Mouse (Mus musculus) limb, embryonic 15.5 days (tissue): ENCODE measurements at regions not wholly inside any gene's neighbourhood (a gene's known extent, or its start where the extent isn't known, plus 50 kb on each side); places are given as distances from the start of the nearest gene placed in this dataset.
A peak's percentile ranks its signal among the peaks of the same experiment; 100 is the strongest.
"Not testable (repeated sequence)": the region's sequence is repeated elsewhere in the genome, so short reads cannot be mapped to it uniquely, and the experiment has no call there.

Source experiments
- ATAC-seq: fragments of 200-750 bp; cut with Nextera tagmentation; 2 replicates; pipeline ENCODE4 v1.8.0; 2017; ENCODE audit warnings: low read depth, moderate TSS enrichment; ENCODE audit not compliant: insufficient number of reproducible peaks, low FRiP score, low TSS enrichment
- H3K27ac ChIP-seq: fragments of 300-500 bp; sonication (generic); 2 replicates; pipeline ENCODE4 v1.5.1; 2015; ENCODE audit warnings: moderate library complexity, mild to moderate bottlenecking, inconsistent platforms
- H3K27me3 ChIP-seq: fragments of 300-500 bp; sonication (generic); 2 replicates; pipeline ENCODE4 v1.6.1; 2015; ENCODE audit warnings: inconsistent platforms
- H3K36me3 ChIP-seq: fragments of 300-500 bp; sonication (generic); 2 replicates; pipeline ENCODE4 v1.6.1; 2015; ENCODE audit warnings: inconsistent platforms
- H3K4me1 ChIP-seq: fragments of 300-500 bp; sonication (generic); 2 replicates; pipeline ENCODE4 v1.6.1; 2015; ENCODE audit warnings: inconsistent platforms
- H3K4me2 ChIP-seq: fragments of 300-500 bp; sonication (generic); 2 replicates; pipeline ENCODE4 v1.6.1; 2015; ENCODE audit warnings: mild to moderate bottlenecking, inconsistent platforms
- H3K4me3 ChIP-seq: fragments of 300-500 bp; sonication (generic); 2 replicates; pipeline ENCODE4 v1.5.1; 2015; ENCODE audit warnings: mild to moderate bottlenecking, inconsistent platforms
- H3K9ac ChIP-seq: fragments of 300-500 bp; sonication (generic); 2 replicates; pipeline ENCODE4 v1.6.1; 2015; ENCODE audit warnings: inconsistent platforms
- H3K9me3 ChIP-seq: fragments of 300-500 bp; sonication (generic); 2 replicates; pipeline ENCODE4 v1.6.1; 2016; ENCODE audit warnings: inconsistent platforms
- WGBS: fragments of 180-500 bp; shearing (Covaris S2); methylation state at CpG from one replicate; pipeline ENCODE4 v1.1.7; 2015; 5-methylcytosine and 5-hydroxymethylcytosine counted together

DNA sequence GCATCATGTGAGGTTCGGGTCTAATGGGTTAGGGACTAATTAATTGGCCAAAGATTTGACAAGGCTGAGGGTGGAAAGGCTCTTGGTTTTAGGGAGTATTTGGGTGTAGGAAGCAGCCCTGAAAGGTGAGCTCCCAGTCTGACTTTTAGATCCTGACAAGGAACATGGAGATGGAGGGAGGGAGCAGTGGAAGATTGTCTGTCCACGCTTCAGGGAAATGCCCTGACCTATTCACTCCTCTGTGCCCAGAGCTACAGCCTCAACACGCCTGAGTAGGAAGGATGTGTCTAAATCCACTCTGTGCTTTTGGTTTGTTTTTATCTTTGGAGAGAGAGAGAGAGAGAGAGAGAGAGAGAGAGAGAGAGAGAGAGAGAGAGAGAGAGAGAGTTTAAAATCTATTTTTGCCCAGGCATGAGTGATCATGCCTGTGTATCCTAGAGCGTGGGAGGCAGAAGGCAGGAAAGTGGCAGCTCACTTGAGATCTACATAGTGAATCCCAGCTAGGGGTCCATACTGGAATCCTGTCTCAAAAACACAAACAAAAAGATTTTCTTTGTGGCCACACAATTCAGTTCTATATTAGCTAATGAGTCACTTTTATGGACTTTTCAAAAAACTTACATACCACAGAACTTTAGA is 511.5 kb upstream of the Tbl1xr1 start:
- H3K9me3 ChIP-seq: no peaks in the 10 kb centered on the region
- H3K27ac ChIP-seq: peak overlapping the region; percentile 79
- H3K9ac ChIP-seq: no peak overlapping the region
- peaks cover 14% of the 10 kb centered on the region for H3K4me1 ChIP-seq
- no peak overlapping the region for H3K4me2 ChIP-seq
- H3K36me3 ChIP-seq: no peaks in the 10 kb centered on the region
- ATAC-seq: no peak
- no peak overlapping the region for H3K4me3 ChIP-seq
- H3K27me3 ChIP-seq: no peaks in the 10 kb centered on the region
- 44% methylated on average over 4 of the region's 4 CpGs for WGBS

DNA sequence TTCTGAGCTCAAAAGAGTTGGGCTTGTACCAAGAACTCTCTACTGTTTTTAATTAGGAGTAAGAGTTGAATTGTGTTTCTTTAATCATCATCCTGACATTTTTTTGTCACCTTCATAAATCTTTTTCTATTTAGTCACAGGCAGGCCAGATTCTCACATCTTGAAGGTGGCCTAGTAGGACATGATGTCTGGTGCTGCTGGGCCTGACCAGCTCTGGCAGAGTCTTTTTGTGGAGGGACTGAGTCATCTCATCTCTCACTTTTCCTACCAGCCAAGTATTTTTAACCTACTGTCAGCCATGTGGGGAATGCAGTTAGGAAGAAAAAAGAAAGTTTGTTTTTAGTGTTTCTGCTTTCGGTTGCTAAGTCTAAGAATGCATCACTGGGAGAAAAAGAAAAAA is 506.7 kb upstream of the Tbl1xr1 start:
- peaks cover 4% of the 10 kb centered on the region for H3K4me1 ChIP-seq
- H3K9me3 ChIP-seq: no peaks in the 10 kb centered on the region
- no peaks in the 10 kb centered on the region for H3K27me3 ChIP-seq
- H3K9ac ChIP-seq: no peak overlapping the region
- WGBS: 52% methylated on average over 1 of the region's 1 CpGs
- H3K4me3 ChIP-seq: no peak overlapping the region
- ATAC-seq: no peak
- no peaks in the 10 kb centered on the region for H3K36me3 ChIP-seq
- no peak overlapping the region for H3K4me2 ChIP-seq
- H3K27ac ChIP-seq: no peak overlapping the region

DNA sequence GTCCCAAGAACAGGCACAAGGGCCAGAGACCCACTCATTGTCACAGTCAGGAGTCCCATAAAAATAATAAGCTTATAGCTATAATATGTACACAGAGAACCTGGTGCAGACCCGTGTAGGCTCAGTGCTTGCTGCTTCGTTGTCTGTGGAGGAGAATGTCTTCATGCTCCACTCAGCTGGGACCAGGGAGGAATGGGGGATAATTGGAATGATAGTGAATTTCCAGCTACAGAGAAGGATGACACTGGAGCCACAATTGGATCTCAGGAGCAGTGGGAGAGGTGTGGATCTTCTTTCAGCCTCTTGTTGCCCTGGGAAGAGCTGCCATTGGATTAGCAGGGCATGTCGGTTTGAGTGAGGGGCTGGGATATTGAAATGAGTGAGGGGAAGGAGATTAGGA is 497.8 kb upstream of the Tbl1xr1 start:
- H3K36me3 ChIP-seq: no peaks in the 10 kb centered on the region
- H3K27me3 ChIP-seq: no peaks in the 10 kb centered on the region
- H3K27ac ChIP-seq: no peak overlapping the region
- 57% methylated on average over 3 of the region's 3 CpGs for WGBS
- ATAC-seq: no peak
- H3K4me3 ChIP-seq: no peak overlapping the region
- H3K4me2 ChIP-seq: no peak overlapping the region
- H3K4me1 ChIP-seq: no peaks in the 10 kb centered on the region
- H3K9me3 ChIP-seq: no peaks in the 10 kb centered on the region
- H3K9ac ChIP-seq: no peak overlapping the region

DNA sequence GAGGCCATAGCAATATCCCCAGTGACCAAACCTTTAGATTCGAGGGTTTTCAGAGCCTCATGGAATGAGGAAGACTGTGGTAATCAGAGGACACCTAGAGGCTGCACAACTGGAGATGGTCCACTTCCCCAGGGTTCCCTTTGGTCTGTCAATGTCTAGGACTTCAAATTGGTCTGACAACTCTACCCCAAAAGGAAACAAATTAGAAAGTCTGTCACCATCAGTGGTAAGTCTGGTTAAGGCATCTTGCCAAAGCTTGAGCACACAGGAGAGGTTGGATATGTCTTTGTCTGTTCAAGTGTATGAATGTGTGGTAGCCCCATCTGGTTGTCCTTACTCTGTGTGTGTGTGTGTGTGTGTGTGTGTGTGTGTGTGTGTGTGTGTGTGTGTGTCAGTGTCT is 494.3 kb upstream of the Tbl1xr1 start:
- H3K9me3 ChIP-seq: no peaks in the 10 kb centered on the region
- H3K27me3 ChIP-seq: no peaks in the 10 kb centered on the region
- H3K36me3 ChIP-seq: no peaks in the 10 kb centered on the region
- WGBS: 86% methylated on average over 1 of the region's 1 CpGs
- H3K27ac ChIP-seq: no peak overlapping the region
- no peak overlapping the region for H3K9ac ChIP-seq
- H3K4me1 ChIP-seq: no peaks in the 10 kb centered on the region
- ATAC-seq: no peak
- no peak overlapping the region for H3K4me2 ChIP-seq
- H3K4me3 ChIP-seq: no peak overlapping the region

DNA sequence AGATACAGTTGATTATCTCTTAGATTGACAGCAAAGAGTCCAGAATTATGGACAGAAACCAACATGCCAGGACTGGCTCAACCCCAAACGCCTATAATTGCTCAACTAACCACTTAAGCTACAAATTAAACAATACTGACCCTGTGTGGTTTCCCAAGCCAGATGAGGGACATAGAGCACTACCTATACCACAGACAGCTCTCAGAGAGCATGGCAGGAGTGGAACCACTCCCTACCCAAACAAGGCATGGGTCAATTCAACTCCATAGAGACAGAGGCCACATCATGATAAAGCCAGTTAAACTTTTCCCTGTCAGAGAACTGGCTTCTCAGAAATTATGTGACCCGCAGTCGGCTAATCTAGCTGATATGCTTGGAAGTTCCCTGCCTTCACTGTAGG is 490.7 kb upstream of the Tbl1xr1 start:
- Histone ChIP-seq H3K4me1 (no peaks in the 10 kb centered on the region), H3K4me2 (no peak overlapping the region), H3K27ac (no peak overlapping the region), H3K27me3 (no peaks in the 10 kb centered on the region), H3K9ac (no peak overlapping the region), H3K4me3 (no peak overlapping the region), H3K9me3 (no peaks in the 10 kb centered on the region), H3K36me3 (no peaks in the 10 kb centered on the region)
- WGBS: 75% methylated on average over 3 of the region's 3 CpGs
- ATAC-seq: no peak

DNA sequence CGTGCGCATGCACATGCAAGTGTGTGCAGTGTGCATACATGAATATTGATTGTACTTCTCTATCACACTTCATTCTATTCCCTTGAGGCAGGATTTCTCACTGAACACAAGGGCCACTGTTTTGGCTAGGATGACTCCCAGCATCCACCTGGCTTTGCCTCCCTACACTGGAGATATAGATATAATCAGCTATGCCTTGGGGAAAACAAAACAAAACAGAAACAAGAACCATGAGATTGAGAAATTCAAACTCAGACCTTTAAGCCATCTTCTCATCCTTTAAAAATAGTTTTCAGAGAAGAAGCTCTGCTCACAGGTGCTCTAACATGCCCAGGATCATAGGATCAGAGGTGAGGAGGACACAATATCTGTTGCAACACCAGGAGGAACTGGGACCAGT is 469.6 kb upstream of the Tbl1xr1 start:
- H3K27ac ChIP-seq: no peak overlapping the region
- H3K4me2 ChIP-seq: no peak overlapping the region
- H3K9me3 ChIP-seq: no peaks in the 10 kb centered on the region
- 94% methylated on average over 2 of the region's 2 CpGs for whole genome bisulfite sequencing
- H3K27me3 ChIP-seq: no peaks in the 10 kb centered on the region
- H3K4me3 ChIP-seq: no peak overlapping the region
- no peaks in the 10 kb centered on the region for H3K36me3 ChIP-seq
- no peak for ATAC-seq
- H3K9ac ChIP-seq: no peak overlapping the region
- no peaks in the 10 kb centered on the region for H3K4me1 ChIP-seq

DNA sequence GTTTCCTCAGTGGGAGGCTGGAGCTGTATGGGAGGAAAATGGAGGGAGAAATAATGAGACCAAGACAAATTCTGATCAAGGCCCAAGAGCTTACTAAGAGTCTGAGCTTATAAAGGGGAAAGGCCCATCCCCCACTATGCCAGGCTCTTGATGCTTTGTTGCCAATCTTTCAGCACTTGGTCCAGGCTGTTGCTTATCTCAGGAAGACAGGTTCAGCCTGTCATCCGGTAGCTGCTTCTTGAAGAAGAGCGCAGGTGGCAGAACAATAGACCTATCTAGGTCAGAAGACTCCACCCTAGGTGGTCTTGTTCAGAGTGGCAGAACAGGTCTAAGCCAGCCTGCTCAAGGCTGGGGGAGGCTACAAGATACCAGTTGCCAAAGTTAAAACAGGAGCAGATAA is 466.2 kb upstream of the Tbl1xr1 start:
- Histone ChIP-seq H3K27ac (no peak overlapping the region), H3K4me1 (no peaks in the 10 kb centered on the region), H3K9ac (no peak overlapping the region), H3K9me3 (no peaks in the 10 kb centered on the region), H3K4me2 (no peak overlapping the region), H3K4me3 (no peak overlapping the region), H3K36me3 (no peaks in the 10 kb centered on the region), H3K27me3 (no peaks in the 10 kb centered on the region)
- 90% methylated on average over 2 of the region's 2 CpGs for WGBS
- no peak for ATAC-seq

DNA sequence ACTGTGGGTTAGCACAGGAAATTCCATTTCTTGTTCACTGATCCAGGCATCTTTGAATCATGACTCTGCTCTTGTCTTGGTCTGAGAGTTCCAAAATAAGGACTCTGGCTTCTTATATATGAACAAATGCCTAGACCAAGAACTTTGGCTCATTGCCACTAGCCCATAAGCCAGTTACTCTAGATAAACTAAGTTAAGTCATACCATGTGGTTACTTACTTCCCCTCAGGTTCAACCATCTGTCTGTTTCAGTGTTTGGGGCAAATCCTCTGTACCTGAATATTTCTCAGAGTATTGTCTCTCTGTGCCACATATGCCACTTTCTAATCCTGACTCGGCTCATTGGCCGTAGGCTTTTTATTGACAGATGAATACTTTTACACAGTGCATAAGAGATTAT is 454.7 kb upstream of the Tbl1xr1 start:
- no peak overlapping the region for H3K4me2 ChIP-seq
- H3K36me3 ChIP-seq: no peaks in the 10 kb centered on the region
- no peak overlapping the region for H3K4me3 ChIP-seq
- WGBS: 83% methylated on average over 2 of the region's 2 CpGs
- no peaks in the 10 kb centered on the region for H3K9me3 ChIP-seq
- no peak overlapping the region for H3K27ac ChIP-seq
- H3K9ac ChIP-seq: no peak overlapping the region
- no peaks in the 10 kb centered on the region for H3K27me3 ChIP-seq
- ATAC-seq: no peak
- H3K4me1 ChIP-seq: 0 out of 2 replicates have a peak, but pooled peaks cover 10% of the 10 kb centered on the region

DNA sequence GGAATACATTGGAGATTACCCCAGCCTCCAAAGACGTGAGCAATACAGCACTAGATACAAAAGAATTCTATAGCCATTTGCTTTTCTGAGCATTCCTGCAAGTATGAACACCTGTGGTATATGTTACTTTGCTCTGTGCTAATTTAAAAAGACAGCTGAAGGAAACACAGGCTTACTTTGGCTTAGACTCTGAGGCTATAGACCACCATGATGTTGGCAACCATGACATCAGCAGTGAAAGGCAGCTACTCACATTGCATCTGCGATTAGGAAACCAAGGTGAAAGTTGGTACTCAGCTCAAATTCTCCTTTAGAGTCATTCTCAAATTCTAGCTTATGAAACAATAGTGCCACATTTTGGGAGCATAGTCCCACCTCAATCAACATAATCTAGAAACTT is 451.4 kb upstream of the Tbl1xr1 start:
- no peak overlapping the region for H3K4me3 ChIP-seq
- H3K4me2 ChIP-seq: no peak overlapping the region
- no peak for ATAC-seq
- no peaks in the 10 kb centered on the region for H3K9me3 ChIP-seq
- 0 out of 2 replicates have a peak, but pooled peaks cover 10% of the 10 kb centered on the region for H3K4me1 ChIP-seq
- WGBS: 70% methylated on average over 2 of the region's 2 CpGs
- no peaks in the 10 kb centered on the region for H3K36me3 ChIP-seq
- H3K27me3 ChIP-seq: no peaks in the 10 kb centered on the region
- H3K27ac ChIP-seq: peak overlapping the region; percentile 73
- no peak overlapping the region for H3K9ac ChIP-seq

DNA sequence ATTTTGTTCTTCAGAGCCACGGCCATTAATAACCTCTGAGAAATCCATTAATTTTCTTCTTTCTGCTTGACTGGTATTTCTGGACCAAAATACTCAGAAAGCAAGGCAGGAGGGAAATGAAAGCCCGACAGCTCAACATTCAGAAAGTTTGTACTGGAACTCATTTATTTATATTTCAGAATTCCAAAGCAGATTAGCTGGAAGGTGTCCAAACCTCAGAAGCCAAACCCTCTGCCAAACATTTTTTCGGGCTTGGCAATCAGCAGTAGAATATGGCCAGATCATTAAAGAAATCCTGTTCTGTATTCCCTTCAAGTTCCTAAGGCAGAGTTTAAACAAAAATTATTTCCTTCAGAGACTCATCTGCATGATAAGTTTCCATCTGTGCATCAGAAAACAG is 450.4 kb upstream of the Tbl1xr1 start:
- Histone ChIP-seq H3K36me3 (no peaks in the 10 kb centered on the region), H3K4me3 (no peak overlapping the region), H3K4me1 (0 out of 2 replicates have a peak, but pooled peaks cover 10% of the 10 kb centered on the region), H3K4me2 (no peak overlapping the region), H3K27me3 (no peaks in the 10 kb centered on the region), H3K9me3 (no peaks in the 10 kb centered on the region), H3K27ac (peak overlapping the region; percentile 73), H3K9ac (no peak overlapping the region)
- no peak for ATAC-seq
- WGBS: 6% methylated on average over 3 of the region's 3 CpGs

DNA sequence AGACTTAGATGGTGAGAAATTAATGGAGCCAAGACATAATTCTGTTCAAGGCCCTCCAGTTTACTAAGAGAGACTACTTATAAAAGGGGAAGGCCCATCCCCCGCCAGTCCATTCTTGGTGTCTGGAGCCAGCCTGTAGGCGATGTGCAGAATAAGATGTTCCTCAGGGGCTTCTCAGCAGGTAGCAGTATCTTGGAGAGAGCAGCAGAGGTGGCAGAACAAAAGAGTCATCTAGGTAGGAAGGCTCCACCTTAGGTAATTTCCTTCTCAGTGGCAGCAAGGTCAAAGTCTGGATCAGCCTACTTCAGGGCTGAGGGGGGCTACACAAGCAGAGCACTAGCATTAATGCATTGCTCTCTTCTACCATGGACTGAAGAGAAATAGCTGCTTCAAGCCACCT is 449.4 kb upstream of the Tbl1xr1 start:
- not testable (repeated sequence) for H3K27me3 ChIP-seq, H3K9me3 ChIP-seq, ATAC-seq, H3K4me2 ChIP-seq, H3K9ac ChIP-seq, H3K4me3 ChIP-seq, H3K36me3 ChIP-seq, H3K27ac ChIP-seq
- WGBS: 84% methylated on average over 2 of the region's 2 CpGs
- H3K4me1 ChIP-seq: 0 out of 2 replicates have a peak, but pooled peaks cover 10% of the 10 kb centered on the region

DNA sequence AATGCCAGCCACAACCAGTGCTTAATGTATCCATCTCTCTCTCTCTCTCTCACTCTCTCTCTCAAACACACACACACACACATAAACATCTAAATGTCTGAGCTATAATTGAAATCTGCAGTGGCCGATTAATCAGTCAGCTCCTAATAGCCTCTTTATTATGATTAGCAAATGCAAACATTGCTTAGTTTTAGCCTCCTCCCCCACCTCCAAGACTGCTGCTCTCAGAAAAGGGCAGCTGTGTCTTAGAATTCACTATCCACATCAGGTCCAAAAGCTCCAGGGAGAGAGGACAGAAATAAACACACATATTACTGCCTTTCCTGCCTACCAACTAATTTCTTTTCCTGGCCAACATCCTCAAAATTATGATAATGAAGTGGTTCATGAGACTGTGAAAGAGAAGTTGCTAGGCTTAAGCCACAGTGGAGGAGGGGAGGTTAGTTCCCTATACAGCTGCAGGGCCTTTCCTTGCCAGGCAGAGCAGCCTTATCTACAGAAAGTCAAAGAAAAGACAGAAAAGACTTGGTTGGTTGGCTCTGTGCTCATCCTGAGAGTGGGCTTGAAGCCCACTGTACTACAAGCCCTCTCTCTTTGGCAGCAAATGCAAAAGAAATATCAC is 442.7 kb upstream of the Tbl1xr1 start:
- Histone ChIP-seq H3K36me3 (no peaks in the 10 kb centered on the region), H3K9me3 (no peaks in the 10 kb centered on the region), H3K4me2 (no peak overlapping the region), H3K4me3 (no peak overlapping the region), H3K27me3 (no peaks in the 10 kb centered on the region), H3K4me1 (no peaks in the 10 kb centered on the region), H3K27ac (no peak overlapping the region), H3K9ac (no peak overlapping the region)
- ATAC-seq: no peak
- 39% methylated on average over 1 of the region's 1 CpGs for WGBS
